In genomic region chr7:128563373-128563772, GRCm38 (mm10) we compare ENCODE assay signal across 8 mouse cellular contexts. TPM values are rescaled to one million over a fixed set of nuclear protein-coding genes. Genes with fewer than 3 reads are reported as not detected.
DNase-seq lines count a peak whose midpoint lies in the region; ATAC-seq and TF ChIP-seq lines count a peak whose summit lies in the region.

No protein-coding gene starts in this region.

- no peak for TF ChIP-seq EP300 in lung, postnatal 0 days (IDR thresholded peaks at IDR 0.05)

- TF ChIP-seq CTCF in lung, postnatal 0 days (IDR thresholded peaks at IDR 0.05): peak; percentile 65

- H3K36me3 ChIP-seq in lung, postnatal 0 days (ENCODE audit: insufficient read depth, low read length): no peaks in the 10 kb centered on the region
- no peaks in the 10 kb centered on the region for H3K36me3 ChIP-seq in midbrain, embryonic 13.5 days

- WGBS in lung, postnatal 0 days: 45% methylated on average over 4 of the region's 4 CpGs
- WGBS in midbrain, embryonic 13.5 days: 40% methylated on average over 4 of the region's 4 CpGs

- no peaks in the 10 kb centered on the region for H3K4me1 ChIP-seq in lung, postnatal 0 days (ENCODE audit: insufficient read depth, low read depth, low read length)
- no peaks in the 10 kb centered on the region for H3K4me1 ChIP-seq in midbrain, embryonic 13.5 days (replicated peaks)

- no peaks in the 10 kb centered on the region for H3K9me3 ChIP-seq in lung, postnatal 0 days (ENCODE audit: low read length)
- H3K9me3 ChIP-seq in midbrain, embryonic 13.5 days: no peaks in the 10 kb centered on the region

- no peak overlapping the region for H3K9ac ChIP-seq in lung, postnatal 0 days (replicated peaks; ENCODE audit: low read depth)
- no peak overlapping the region for H3K9ac ChIP-seq in midbrain, embryonic 13.5 days (replicated peaks)

- no peaks in the 10 kb centered on the region for H3K27me3 ChIP-seq in lung, postnatal 0 days (replicated peaks; ENCODE audit: insufficient read depth, low read length)
- no peaks in the 10 kb centered on the region for H3K27me3 ChIP-seq in midbrain, embryonic 13.5 days

- H3K4me3 ChIP-seq in lung, postnatal 0 days (ENCODE audit: low read depth, low read length): no peak overlapping the region
- H3K4me3 ChIP-seq in midbrain, embryonic 13.5 days (replicated peaks): no peak overlapping the region

- peak; percentile 75 for DNase-seq in embryo, embryonic 10 days (ENCODE audit: low spot score)
- no peak for DNase-seq in embryo, embryonic 9.5 days (ENCODE audit: extremely low spot score)
- DNase-seq in spleen, adult 18-20 months: peak; percentile 24 to 55
- no peak for DNase-seq in spleen, adult 12 weeks (ENCODE audit: low spot score)
- DNase-seq in lung, postnatal 0 days (ENCODE audit: low spot score): peak; percentile 26
- DNase-seq in thymus, postnatal 36 days: peak; percentile 30 to 39
- DNase-seq in right cerebral cortex, postnatal 25 days: no peak

- H3K4me2 ChIP-seq in lung, postnatal 0 days (replicated peaks; ENCODE audit: low read depth, low read length): no peak overlapping the region
- no peak overlapping the region for H3K4me2 ChIP-seq in midbrain, embryonic 13.5 days (replicated peaks)

- ATAC-seq in lung, postnatal 0 days: no peak
- ATAC-seq in midbrain, embryonic 13.5 days: no peak

- no peak overlapping the region for H3K27ac ChIP-seq in lung, postnatal 0 days (ENCODE audit: low read length)
- H3K27ac ChIP-seq in midbrain, embryonic 13.5 days: no peak overlapping the region

RNA-seq across cellular contexts. Expression of gene Bag3, which starts 40.0 kb away (rescaled TPM):
- 20.3 and 23.7 TPM in 2 replicates for polyA plus RNA-seq in lung, postnatal 0 days (2015; fragmentation: Nextera tagmentation; extraction: Ambion mirVana)
- polyA plus RNA-seq in midbrain, embryonic 13.5 days (2015; fragmentation: Nextera tagmentation; extraction: Ambion mirVana): 2.1 and 2.6 TPM in 2 replicates

RNA-seq across cellular contexts. Expression of gene Inpp5f, which starts 47.8 kb away (rescaled TPM):
- polyA plus RNA-seq in lung, postnatal 0 days (2015; fragmentation: Nextera tagmentation; extraction: Ambion mirVana): 10.6 and 10.7 TPM in 2 replicates
- polyA plus RNA-seq in midbrain, embryonic 13.5 days (2015; fragmentation: Nextera tagmentation; extraction: Ambion mirVana): 306 and 336 TPM in 2 replicates

Comparison
In these comparisons a context has a peak if more than half of its experiments do, and no peak if none do; other contexts are left out.
1. DNase-seq: peak in embryo, embryonic 10 days (single experiment), spleen, adult 18-20 months (2 of 2), lung, postnatal 0 days (single experiment) and thymus, postnatal 36 days (2 of 2); none in embryo, embryonic 9.5 days (single experiment), spleen, adult 12 weeks (single experiment) and right cerebral cortex, postnatal 25 days (single experiment).
2. RNA of gene Inpp5f, which starts 47.8 kb away (polyA plus RNA-seq): 306 to 336 TPM in midbrain, embryonic 13.5 days; 10.6 to 10.7 TPM in lung, postnatal 0 days; every median in the first group is over 10 times any median in the second.